Mouse (Mus musculus) embryo, embryonic 11 days (tissue): ENCODE measurements around the gene Ppp1r12a.
"Not testable (repeated sequence)": the region's sequence is repeated elsewhere in the genome, so short reads cannot be mapped to it uniquely, and the experiment has no call there.

Experiments
- DNase-seq: peaks from one replicate; pipeline ENCODE4 v3.0.0-alpha.2; 2015

Ppp1r12a gene

DNA sequence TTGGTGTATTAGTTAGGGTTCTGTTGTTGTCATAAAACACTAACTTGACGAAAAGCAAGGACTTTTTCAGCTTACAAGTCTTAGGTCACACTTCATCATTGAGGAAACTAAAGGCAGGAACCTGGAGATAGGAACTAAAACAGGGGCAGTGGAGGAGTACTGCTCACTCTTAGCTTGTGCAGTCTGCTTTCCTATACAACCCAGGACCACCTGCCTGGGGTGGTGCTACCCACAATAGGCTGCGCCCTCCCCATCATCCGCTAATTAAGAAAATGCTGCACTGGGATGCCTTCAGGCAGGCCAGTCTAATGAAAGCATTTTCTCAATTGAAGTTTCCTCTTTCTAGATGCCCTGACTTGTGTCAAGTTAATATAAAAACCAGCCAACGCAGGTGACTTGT lies 40.1 kb downstream of the Ppp1r12a start:
- no peak for DNase-seq

DNA sequence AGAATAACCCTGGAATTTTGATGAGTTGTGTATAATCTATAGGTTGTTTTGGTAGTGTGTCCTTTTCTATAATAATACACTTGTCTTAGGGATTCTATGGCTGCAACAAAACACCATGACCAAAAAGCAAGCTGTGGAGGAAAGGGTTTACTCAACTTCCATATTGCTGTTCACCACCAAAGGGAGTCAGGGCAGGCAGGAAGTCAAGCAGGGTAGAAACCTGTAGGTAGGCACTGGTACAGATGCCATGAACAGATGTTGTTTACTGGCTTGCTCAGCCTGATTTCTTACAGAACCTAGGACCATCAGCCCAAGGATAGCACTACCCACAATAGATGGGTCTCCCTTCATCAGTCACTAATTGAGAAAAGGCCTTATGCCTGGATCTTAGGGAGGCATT lies 41.4 kb downstream of the Ppp1r12a start:
- DNase-seq = no peak

GRCm38 (mm10) chr10:108209396-108209795 lies 47.4 kb downstream of the Ppp1r12a start:
- no peak for DNase-seq

GRCm38 (mm10) chr10:108224413-108224812 lies 62.4 kb downstream of the Ppp1r12a start:
- DNase-seq = no peak

- DNase-seq = no peak
Measured at GRCm38 (mm10) chr10:108237049-108237448, 75.1 kb downstream of the Ppp1r12a start.

DNA sequence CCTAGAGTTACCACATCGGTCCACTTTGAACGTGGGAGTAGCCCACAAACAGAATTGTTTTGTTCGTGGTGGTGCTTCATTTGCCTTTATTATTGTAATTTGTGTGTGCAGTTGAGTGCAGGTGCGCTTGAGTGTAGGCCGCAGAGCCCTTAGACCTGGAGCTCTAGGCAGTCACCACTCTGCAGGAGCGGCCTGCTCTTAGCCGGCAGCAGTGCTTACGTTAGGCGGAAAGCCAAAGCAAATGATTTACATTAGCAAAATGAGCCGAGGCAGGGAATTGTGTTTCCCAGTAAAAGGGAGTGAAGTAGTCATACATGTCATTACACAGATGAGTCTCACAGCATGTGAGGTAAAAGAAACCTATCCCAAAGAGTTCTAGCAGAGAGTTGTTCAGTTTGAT lies 77.1 kb downstream of the Ppp1r12a start:
- DNase-seq = no peak

- no peak for DNase-seq
Measured at GRCm38 (mm10) chr10:108250710-108251109, 88.7 kb downstream of the Ppp1r12a start.

DNA sequence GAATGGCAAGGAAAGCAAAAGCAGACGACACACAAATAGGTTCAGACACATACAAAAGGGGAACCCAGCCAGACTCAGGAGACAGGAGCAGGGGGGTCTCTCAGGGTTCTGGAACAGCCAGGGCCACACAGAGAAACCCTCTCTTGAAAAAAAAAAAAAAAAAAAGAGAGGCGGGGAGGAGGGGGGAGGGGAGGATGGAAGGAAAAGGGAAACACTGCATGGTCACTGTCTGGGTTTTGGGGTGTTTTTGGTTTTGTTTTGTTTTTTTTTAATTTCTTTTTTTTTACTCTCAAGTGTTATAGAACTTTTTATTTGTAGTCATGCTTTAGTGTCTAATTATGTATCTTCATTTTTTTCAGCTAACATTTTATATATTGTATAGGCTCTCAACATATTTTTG lies 89.2 kb downstream of the Ppp1r12a start:
- DNase-seq = no peak

DNA sequence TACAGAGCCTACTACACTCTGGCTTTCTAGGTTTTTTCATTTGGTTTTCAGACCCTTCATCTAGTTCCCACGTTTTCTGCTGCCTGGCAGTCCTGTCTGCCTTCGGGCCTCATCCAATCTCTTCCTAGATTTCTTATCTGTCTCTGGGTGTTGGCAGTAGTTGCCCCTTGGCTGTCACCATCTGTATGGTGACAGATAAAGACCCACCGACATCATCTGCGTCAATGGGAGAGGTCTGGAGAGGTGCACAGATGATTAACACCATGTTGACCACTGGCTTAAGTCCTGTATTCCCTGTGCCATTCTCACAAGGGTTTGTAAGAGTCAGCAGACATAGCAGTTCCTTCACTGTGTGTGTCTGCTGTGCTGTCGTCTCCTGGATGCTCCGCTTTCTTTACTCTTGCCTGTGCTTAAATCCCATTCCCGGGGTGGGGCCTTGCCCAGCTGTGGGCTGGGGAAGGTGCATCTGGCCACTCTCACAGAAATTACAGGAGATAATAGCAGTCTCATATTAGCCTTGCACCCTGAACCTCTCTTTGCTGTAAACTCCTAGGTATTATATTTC lies 93.9 kb downstream of the Ppp1r12a start:
- no peak for DNase-seq

DNA sequence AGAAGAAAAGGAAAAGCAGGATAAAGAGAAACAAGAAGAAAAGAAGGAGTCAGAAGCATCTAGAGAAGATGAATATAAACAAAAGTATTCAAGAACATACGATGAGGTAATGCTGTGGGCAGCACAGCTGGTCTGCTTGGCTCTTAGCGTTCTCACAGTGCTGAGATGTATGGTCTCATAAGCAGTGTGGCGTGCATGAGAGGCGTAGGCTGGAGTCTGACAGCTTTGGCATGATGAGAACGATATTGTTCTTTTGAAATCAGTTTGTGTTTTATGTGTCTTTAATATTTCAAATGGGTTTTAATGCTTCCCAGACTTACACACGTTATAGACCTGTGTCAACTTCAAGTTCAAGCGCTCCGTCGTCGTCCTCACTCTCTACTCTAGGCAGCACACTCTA lies 98.9 kb downstream of the Ppp1r12a start:
- DNase-seq = no peak

DNA sequence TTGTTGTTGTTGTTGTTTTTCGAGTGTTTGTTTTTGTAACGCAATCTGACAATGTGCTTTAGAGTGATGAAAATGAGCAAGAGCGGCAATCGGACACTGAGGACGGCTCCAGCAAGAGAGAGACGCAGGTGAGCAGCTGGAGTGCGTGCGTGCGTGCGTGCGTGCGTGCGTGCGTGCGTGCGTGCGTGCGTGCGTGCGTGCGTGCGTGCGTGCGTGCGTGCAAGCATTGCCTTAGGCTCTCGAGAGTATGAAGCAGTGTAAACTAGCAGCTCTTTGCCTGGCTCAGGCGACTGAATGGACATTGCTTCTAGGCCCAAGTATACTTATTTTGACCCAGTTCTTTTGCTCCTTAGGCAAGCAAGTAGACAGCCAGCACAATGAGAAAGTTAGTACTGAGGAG lies 102.6 kb downstream of the Ppp1r12a start:
- DNase-seq = no peak

DNA sequence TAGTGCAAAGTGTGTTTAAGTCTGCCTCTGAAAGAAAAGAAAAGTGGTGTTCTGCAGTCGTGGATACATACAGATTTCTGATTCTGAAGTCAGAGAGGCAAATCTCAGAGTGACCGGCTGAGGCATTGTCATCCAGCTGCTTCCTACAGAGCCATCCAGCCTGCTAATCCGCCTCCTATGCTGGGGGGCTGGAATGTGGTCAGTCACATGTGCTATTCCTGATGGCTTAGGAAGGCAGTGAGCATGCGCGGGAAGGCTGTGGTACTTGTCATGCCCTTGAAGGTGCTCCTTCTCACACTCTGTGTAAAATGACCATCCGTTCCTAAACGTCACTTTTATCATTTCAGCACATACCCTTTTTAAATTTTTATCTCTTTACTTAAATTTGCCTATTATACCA lies 109.2 kb downstream of the Ppp1r12a start:
- no peak for DNase-seq

GRCm38 (mm10) chr10:108276678-108277077 lies 114.7 kb downstream of the Ppp1r12a start:
- DNase-seq = no peak

GRCm38 (mm10) chr10:108277198-108277597 lies 115.2 kb downstream of the Ppp1r12a start:
- no peak for DNase-seq

- DNase-seq = not testable (repeated sequence)
Measured at GRCm38 (mm10) chr10:108281099-108281498, 119.1 kb downstream of the Ppp1r12a start.

DNA sequence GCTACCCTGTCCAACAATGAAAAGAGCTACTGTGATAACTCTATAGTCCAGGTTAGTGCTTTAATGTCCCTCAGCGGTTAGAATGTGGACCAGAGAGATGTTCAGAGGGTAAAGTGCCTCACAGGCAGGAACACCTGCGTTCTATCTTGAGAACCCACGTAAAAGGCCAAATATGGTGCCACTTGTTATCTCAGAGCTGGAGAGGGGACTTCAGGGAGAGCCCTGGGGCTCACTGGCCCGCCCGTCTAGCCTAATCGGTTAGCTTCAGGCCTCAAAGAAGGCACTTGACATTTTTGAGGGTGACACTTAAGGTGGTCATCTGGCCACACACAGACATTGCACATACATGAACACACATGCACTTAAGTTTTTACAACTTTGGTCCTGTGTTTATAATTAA lies 120.4 kb downstream of the Ppp1r12a start:
- no peak for DNase-seq

GRCm38 (mm10) chr10:108283418-108283817 lies 121.4 kb downstream of the Ppp1r12a start:
- DNase-seq = no peak

DNA sequence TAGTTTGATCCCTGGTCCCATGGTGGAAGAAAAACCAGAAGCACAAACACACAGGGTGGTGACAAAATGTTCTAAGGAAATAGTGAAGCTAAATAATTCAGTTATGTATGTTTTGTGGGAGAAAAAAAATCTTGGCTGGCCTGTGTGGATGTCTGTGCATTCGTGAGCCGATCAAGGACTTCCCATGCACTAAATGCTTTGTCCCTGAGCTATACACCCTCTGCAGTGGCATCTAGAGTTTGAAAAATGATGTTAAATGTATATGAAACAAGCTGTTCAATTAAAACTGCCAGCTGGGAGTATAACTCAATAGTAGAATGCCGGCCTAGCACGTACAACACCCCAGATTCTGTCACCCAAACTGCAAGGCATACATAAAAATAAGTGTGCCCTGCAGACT lies 121.8 kb downstream of the Ppp1r12a start:
- DNase-seq = no peak

GRCm38 (mm10) chr10:108284445-108284844 lies 122.5 kb downstream of the Ppp1r12a start:
- no peak for DNase-seq

DNA sequence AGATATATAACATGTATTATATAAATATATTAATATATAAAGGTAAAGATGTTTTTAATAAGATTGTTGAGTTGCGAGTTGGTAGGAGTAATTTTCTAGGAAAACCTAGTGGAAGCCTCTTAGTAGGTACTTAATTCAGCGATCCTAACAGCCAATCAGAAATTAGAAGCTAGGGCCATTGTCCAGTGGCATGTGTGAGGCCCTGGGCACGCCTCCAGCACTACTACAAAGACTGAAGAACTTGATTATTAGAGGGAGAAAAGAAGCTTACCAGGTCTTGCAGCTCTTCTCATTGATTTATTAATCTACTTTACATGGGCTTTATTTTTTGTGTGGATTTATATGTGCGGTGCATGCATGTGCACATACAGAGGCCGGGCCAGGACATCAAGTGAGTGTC lies 123.0 kb downstream of the Ppp1r12a start:
- no peak for DNase-seq

DNA sequence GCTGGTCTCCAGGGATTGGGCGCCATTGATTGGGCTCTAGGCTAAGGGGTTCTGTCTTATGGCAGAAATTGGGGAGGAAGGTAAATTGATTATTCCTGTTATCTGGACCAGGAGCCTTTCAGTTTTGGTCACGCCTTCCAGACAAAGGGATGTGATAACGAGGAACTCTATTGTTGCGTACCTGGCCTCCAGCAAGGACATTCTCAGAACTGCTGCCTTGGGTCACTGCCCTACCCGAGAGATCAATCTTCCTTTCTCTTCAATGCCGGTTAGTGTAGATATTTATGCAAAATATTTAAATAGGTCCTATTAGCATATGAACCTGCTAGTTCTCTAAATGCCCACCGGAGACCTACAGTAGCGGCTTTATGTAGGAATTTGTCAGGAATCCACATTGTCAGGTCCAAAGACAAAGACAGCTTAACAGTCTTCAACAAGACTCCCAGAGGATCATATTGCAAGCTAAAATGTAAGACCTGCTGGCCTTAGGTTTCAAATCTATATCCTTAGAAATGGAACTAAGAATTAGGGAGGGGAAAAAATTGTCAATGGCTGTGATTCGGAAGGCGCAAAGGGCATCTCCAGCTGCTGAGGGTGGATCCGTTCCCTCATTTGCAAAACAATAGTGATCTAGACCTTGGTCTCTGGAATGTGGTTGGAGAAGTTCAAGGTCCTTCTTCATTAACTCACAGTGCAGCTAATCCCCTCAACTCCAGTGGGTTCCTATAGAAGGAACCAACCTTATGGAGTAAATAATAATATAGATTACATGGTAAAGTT lies 124.9 kb downstream of the Ppp1r12a start:
- no peak for DNase-seq

DNA sequence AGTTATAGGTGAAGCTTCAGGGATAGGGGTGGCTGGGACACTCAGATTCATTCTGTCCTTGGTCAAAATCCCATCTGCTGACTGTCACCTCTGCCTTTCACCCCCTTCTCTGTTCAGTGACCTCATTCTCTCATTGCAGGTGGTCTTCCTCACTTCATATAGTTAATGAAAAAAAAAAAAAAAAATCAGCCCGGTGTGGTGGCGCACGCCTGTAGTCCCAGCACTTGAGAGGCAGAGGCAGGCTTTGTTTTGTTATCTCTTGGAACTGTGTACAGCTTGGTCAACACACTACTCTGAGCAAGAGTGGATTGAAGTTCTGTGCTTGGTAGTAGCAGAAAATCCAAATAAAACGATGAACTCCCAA lies 125.4 kb downstream of the Ppp1r12a start:
- DNase-seq = no peak

DNA sequence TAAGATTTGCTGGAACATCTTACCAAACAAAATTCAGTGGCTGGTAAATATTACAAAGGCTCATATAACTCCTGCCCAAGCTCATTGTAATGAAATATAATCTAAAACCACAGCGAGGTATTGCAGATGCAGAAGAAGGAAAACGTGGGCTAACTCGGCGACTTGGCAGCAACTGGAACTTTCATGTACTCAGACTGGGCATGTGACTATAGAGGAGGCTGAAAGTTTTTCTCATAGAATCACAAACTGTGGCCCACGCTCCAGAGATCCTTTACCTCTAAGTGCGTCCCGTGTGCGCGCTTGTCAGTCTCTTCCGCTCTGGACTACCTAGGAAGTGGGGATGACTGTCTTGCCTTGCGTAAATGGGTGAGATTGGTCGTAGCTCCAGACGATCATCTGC lies 128.1 kb downstream of the Ppp1r12a start:
- DNase-seq = no peak

GRCm38 (mm10) chr10:108291688-108292471 lies 129.9 kb downstream of the Ppp1r12a start:
- no peak for DNase-seq
